In genomic region chr4:57914193-57915190, GRCm38 (mm10) we compare ENCODE assay signal across 11 mouse cellular contexts. TPM values are rescaled to one million over a fixed set of nuclear protein-coding genes. Genes with fewer than 3 reads are reported as not detected.
DNase-seq lines count a peak whose midpoint lies in the region; ATAC-seq and TF ChIP-seq lines count a peak whose summit lies in the region.
"Had no signal": no experiment of that assay in that cellular context is flagged by ENCODE, and none has a peak within 500 bp of the region (broad histone marks: within the 10 kb centered on the region; RNA-seq: fewer than 3 reads in every experiment).

No protein-coding gene starts in this region.

- DNase-seq in cerebellum, adult 11 months, result peak; percentile 12
- no peak for DNase-seq in cerebellum, adult 8-10 months
- peak; percentile 50 for DNase-seq in left cerebral cortex, postnatal 4 days
- no peak for DNase-seq in left cerebral cortex, adult 9 months (ENCODE audit: low spot score in 2 of 2)
- peak; percentile 81 to 88 for DNase-seq in cerebellum, postnatal 14 days
- no peak for DNase-seq in lung, postnatal 0 days (ENCODE audit: low spot score)
- no peak for DNase-seq in retina, postnatal 1 day
- no peak for DNase-seq in embryo, embryonic 11 days

- no peaks in the 10 kb centered on the region for H3K36me3 ChIP-seq in lung, postnatal 0 days (ENCODE audit: insufficient read depth, low read length)
- H3K36me3 ChIP-seq: heart, embryonic 10.5 days had no signal

- ATAC-seq in lung, postnatal 0 days, result peak; percentile 20; the same call in 1 of the 2 replicates

- no peaks in the 10 kb centered on the region for H3K9me3 ChIP-seq in lung, postnatal 0 days (ENCODE audit: low read length)
- H3K9me3 ChIP-seq: heart, embryonic 10.5 days had no signal

- no peak overlapping the region for H3K9ac ChIP-seq in lung, postnatal 0 days (replicated peaks; ENCODE audit: low read depth)

- peak overlapping the region; percentile 56; the same call in 1 of the 2 replicates for H3K4me2 ChIP-seq in lung, postnatal 0 days (replicated peaks; ENCODE audit: low read depth, low read length)

- intact Hi-C loops in left cerebral cortex, postnatal 4 days (cut with DNase I), result no loop called here

- TF ChIP-seq EP300 in lung, postnatal 0 days (IDR thresholded peaks at IDR 0.05), result no peak

- no peak overlapping the region for H3K27ac ChIP-seq in lung, postnatal 0 days (ENCODE audit: low read length)

- no peak overlapping the region for H3K4me3 ChIP-seq in lung, postnatal 0 days (ENCODE audit: low read depth, low read length)

- WGBS in lung, postnatal 0 days, result 56% methylated on average over 10 of the region's 10 CpGs

- H3K27me3 ChIP-seq in lung, postnatal 0 days (replicated peaks; ENCODE audit: insufficient read depth, low read length), result no peaks in the 10 kb centered on the region

- no peaks in the 10 kb centered on the region for H3K4me1 ChIP-seq in lung, postnatal 0 days (ENCODE audit: insufficient read depth, low read depth, low read length)

- TF ChIP-seq CTCF in lung, postnatal 0 days (IDR thresholded peaks at IDR 0.05), result peak; percentile 45

RNA-seq across cellular contexts. Expression of gene D630039A03Rik, which starts 1.6 kb away (rescaled TPM):
- total RNA-seq in left cerebral cortex, postnatal 4 days (2021), result not detected
- 2.7 and 3.0 TPM in 2 replicates for polyA plus RNA-seq in lung, postnatal 0 days (2015; fragmentation: Nextera tagmentation; extraction: Ambion mirVana)
- total RNA-seq: megakaryocyte-erythroid progenitor cell, adult 5-6 weeks; neutrophil, adult 5-6 weeks had no signal

RNA-seq across cellular contexts. Expression of gene Txn1, which starts 41.7 kb away (rescaled TPM):
- 100 to 1,000 TPM; 187 to 191 TPM for total RNA-seq in left cerebral cortex, postnatal 4 days (2021)
- 380 and 393 TPM in 2 replicates for polyA plus RNA-seq in lung, postnatal 0 days (2015; fragmentation: Nextera tagmentation; extraction: Ambion mirVana)

Comparison
In these comparisons a context has a peak if more than half of its experiments do, and no peak if none do; other contexts are left out.
1. DNase-seq: peak in cerebellum, adult 11 months (single experiment), left cerebral cortex, postnatal 4 days (single experiment) and cerebellum, postnatal 14 days (2 of 2); none in cerebellum, adult 8-10 months (single experiment), left cerebral cortex, adult 9 months (0 of 2), lung, postnatal 0 days (single experiment), retina, postnatal 1 day (single experiment) and embryo, embryonic 11 days (single experiment).